Mouse (Mus musculus) embryonic facial prominence, embryonic 11.5 days (tissue): ENCODE results near the gene Daam1. TPM values are rescaled to one million over a fixed set of nuclear protein-coding genes. Genes with fewer than 3 reads are reported as not detected.
"Not testable (repeated sequence)": the region's sequence is repeated elsewhere in the genome, so short reads cannot be mapped to it uniquely, and the experiment has no call there.

Experiments used
- ATAC-seq: fragments of 200-750 bp; cut with Nextera tagmentation; replicated peaks from 2 replicates; pipeline ENCODE4 v1.8.0; 2017; ENCODE audit warnings: low read depth; ENCODE audit not compliant: insufficient number of reproducible peaks, low FRiP score, low TSS enrichment
- DNase-seq: peaks from one replicate; pipeline ENCODE4 v3.0.0-alpha.2; 2015; ENCODE audit warnings: low spot score
- H3K27ac ChIP-seq: fragments of 300-500 bp; sonication (generic); replicated peaks from 2 replicates; pipeline ENCODE4 v1.5.1; 2014; ENCODE audit warnings: mild to moderate bottlenecking, low read depth, low read length, control low read depth
- H3K27me3 ChIP-seq: fragments of 300-500 bp; sonication (generic); 2 replicates; pipeline ENCODE4 v1.6.1; 2014; ENCODE audit warnings: mild to moderate bottlenecking, low read length, moderate library complexity, mixed read lengths; ENCODE audit not compliant: control insufficient read depth, insufficient read depth
- H3K36me3 ChIP-seq: fragments of 300-500 bp; sonication (generic); replicated peaks from 2 replicates; pipeline ENCODE4 v1.6.1; 2014; ENCODE audit warnings: low read depth, mild to moderate bottlenecking, low read length, moderate library complexity, mixed read lengths; ENCODE audit not compliant: control insufficient read depth, insufficient read depth
- H3K4me1 ChIP-seq: fragments of 300-500 bp; sonication (generic); 2 replicates; pipeline ENCODE4 v1.6.1; 2014; ENCODE audit warnings: low read length, mixed read lengths; ENCODE audit not compliant: control insufficient read depth, insufficient read depth
- H3K4me2 ChIP-seq: fragments of 300-500 bp; sonication (generic); 2 replicates; pipeline ENCODE4 v1.6.1; 2014; ENCODE audit warnings: low read depth, mild to moderate bottlenecking, control low read depth, low read length, moderate library complexity
- H3K4me3 ChIP-seq: fragments of 300-500 bp; sonication (generic); 2 replicates; pipeline ENCODE4 v1.5.1; 2014; ENCODE audit warnings: low read depth, low read length, control low read depth
- H3K9ac ChIP-seq: fragments of 300-500 bp; sonication (generic); replicated peaks from 2 replicates; pipeline ENCODE4 v1.6.1; 2014; ENCODE audit warnings: mild to moderate bottlenecking, control low read depth, low read length
- H3K9me3 ChIP-seq: fragments of 300-500 bp; sonication (generic); replicated peaks from 2 replicates; pipeline ENCODE4 v1.6.1; 2016; ENCODE audit warnings: mild to moderate bottlenecking, low read length, inconsistent platforms, mixed read lengths; ENCODE audit not compliant: control insufficient read depth
- WGBS: fragments of 180-500 bp; shearing (Covaris S2); extraction: QIAGEN DNeasy Blood & Tissue Kit; methylation state at CpG from one replicate; pipeline ENCODE4 v1.1.7; 2014; 5-methylcytosine and 5-hydroxymethylcytosine counted together
- polyA plus RNA-seq: library from polyadenylated mRNA; unstranded; fragments of >200 nt; fragmentation: Nextera tagmentation; extraction: Ambion mirVana; gene quantifications from 2 replicates; pipeline ENCODE4 v1.2.1, GENCODE M21; 2014

The Daam1 gene
- polyA plus RNA-seq, 1 experiment from 2014 or later = 16.3 TPM

DNA sequence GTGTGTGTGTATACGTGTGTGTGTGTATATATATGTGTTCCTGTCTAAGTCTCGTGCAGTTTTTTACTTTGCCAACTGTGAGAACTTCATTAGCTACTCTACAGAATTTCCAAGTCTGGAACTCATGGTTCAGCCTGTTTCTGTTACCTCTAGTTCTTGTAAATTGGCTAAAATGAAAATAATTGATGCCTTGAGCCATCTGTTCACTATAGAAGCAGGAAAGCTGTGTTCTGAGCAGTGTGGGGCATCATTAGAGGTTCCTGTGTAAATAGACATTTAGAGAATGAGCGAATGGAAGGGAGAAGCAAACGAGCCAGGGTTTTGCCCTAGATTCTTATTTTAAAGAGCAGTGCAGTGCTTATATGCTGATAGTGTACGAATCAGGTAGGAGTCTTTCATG, 14.6 kb downstream of the Daam1 start:
- Histone ChIP-seq H3K27me3 (no peaks in the 10 kb centered on the region), H3K36me3 (no peaks in the 10 kb centered on the region), H3K4me2 (no peak overlapping the region), H3K4me1 (no peaks in the 10 kb centered on the region), H3K9me3 (no peaks in the 10 kb centered on the region), H3K4me3 (no peak overlapping the region), H3K9ac (no peak overlapping the region), H3K27ac (no peak overlapping the region)
- 84% methylated on average over 5 of the region's 5 CpGs for WGBS
- DNase-seq = no peak
- no peak for ATAC-seq

DNA sequence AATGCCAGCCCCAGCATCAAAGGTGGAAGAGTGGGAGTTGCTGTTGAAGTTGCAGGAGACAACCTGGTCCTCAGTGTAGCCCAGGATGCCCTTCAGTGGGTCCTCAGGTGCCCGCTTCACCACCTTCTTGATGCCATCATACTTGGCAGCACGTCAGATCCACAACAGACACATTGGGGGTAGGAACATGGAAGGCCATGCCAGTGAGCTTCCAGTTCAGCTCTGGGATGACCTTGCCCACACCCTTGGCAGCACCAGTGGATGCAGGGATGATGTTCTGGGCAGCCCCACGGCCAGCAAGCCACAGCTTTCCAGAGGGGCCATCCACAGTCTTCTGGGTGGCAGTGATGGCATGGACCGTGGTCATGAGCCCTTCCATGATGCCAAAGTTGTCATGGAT, 15.5 kb downstream of the Daam1 start:
- 95% methylated on average over 4 of the region's 4 CpGs for WGBS
- not testable (repeated sequence) for H3K9ac ChIP-seq, H3K9me3 ChIP-seq, DNase-seq, H3K27me3 ChIP-seq, H3K4me3 ChIP-seq, H3K36me3 ChIP-seq, H3K4me1 ChIP-seq, H3K4me2 ChIP-seq, ATAC-seq, H3K27ac ChIP-seq

DNA sequence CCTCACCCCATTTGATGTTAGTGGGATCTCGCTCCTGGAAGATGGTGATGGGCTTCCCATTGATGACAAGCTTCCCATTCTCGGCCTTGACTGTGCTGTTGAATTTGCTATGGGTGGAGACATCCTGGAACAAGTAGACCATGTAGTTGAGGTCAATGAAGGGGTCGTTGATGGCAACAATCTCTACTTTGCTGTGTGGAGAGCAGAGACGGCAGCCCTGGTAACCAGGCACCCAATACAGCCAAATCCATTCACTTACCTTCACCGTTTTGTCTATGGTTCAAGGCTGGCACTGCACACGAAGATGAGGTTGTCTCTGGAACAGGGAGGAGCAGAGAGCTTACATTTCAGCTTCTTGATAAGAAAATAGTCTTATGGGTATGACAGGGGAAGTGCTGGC, 16.1 kb downstream of the Daam1 start:
- 91% methylated on average over 6 of the region's 6 CpGs for WGBS

DNA sequence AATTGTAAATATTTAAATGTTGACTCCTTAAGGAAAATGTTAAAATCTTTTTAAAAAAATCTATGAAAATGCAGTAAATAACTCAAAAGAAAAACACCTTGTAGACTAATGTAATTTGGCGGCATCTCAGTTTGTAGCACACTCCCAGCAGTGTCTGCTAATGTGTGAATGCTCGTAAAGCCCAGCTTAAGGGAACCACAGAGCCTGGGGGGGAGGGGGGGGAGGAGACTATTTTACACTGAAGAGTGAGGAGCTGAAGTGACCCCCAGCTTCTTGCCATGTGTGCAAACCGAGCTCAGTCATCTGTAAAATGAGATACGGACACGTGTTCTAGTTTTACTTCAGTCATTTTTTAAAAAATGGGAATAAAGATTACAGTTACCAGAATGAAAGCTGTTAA, 16.7 kb downstream of the Daam1 start:
- Histone ChIP-seq H3K36me3 (no peaks in the 10 kb centered on the region), H3K9me3 (no peaks in the 10 kb centered on the region), H3K4me3 (no peak overlapping the region), H3K27ac (no peak overlapping the region), H3K4me2 (no peak overlapping the region), H3K9ac (no peak overlapping the region), H3K4me1 (no peaks in the 10 kb centered on the region), H3K27me3 (no peaks in the 10 kb centered on the region)
- DNase-seq (no peak), ATAC-seq (no peak)
- WGBS = 59% methylated on average over 5 of the region's 5 CpGs

More for the DNA sequence above, 16.1 kb downstream of the Daam1 start:
- H3K4me1 ChIP-seq, H3K4me2 ChIP-seq, ATAC-seq, H3K27me3 ChIP-seq, H3K27ac ChIP-seq, H3K9ac ChIP-seq, H3K4me3 ChIP-seq, DNase-seq, H3K9me3 ChIP-seq, H3K36me3 ChIP-seq: not testable (repeated sequence)

DNA sequence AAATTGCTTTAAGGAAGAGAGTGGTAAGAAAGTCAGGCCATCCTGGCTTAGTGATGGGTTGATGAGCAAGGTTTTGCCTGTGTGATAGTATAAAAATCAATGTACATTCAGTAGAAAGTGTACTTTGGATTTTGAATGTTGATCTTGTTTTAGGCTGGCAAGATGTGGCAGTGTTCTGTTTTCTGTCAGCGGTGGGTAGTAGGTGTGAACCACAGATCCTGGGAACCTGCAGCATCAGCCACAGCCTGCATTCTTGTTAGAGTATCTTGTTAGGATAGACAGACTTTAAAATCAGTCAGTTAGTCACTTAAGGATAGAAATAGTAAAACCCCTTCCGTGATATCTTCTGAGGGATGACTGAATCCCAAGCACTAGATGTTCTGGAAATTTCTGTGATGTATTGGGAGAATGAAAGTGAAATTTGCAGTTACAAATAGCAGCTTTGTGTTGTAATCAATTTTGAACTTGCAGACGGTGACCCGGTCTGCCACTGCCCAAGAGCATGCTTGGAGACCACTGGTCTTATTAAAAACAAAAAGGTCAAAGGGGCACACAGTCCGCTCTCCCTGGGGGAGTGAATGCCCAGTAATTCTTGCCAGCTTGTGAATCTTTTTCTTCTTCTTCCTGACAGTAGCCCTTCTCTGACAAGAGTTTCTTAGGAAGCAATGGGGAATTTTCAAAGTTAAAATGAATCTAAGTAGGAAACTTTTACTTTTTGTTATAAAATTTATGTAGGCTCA, 17.3 kb downstream of the Daam1 start:
- Histone ChIP-seq H3K9me3 (no peaks in the 10 kb centered on the region), H3K9ac (no peak overlapping the region), H3K4me1 (no peaks in the 10 kb centered on the region), H3K27me3 (no peaks in the 10 kb centered on the region), H3K36me3 (no peaks in the 10 kb centered on the region), H3K4me2 (no peak overlapping the region), H3K27ac (no peak overlapping the region), H3K4me3 (no peak overlapping the region)
- DNase-seq (no peak), ATAC-seq (no peak)
- 40% methylated on average over 5 of the region's 5 CpGs for WGBS

DNA sequence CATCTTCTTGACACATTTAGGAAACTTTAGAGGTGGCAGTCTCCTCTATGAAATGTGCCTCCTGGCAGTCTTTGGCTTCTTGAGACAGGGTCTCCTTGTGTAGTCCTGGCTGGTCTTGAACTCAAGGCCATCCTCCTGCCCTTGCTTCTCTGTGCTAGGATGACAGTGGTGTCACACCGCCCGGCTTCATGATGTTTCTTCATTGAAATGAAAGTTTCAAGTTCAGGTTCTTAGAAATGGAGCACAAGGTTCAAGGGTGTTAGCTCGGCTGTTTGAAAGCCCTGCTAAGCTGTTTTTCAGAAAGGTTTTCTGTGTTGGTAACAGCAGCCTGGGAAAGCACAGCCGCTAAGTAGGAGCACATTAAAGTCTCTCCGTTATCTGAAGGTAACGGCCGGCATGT, 18.2 kb downstream of the Daam1 start:
- no peak for DNase-seq
- no peaks in the 10 kb centered on the region for H3K36me3 ChIP-seq
- no peaks in the 10 kb centered on the region for H3K27me3 ChIP-seq
- H3K9me3 ChIP-seq = no peaks in the 10 kb centered on the region
- no peak overlapping the region for H3K27ac ChIP-seq
- H3K4me2 ChIP-seq = no peak overlapping the region
- H3K4me1 ChIP-seq = no peaks in the 10 kb centered on the region
- no peak overlapping the region for H3K4me3 ChIP-seq
- 93% methylated on average over 7 of the region's 7 CpGs for WGBS
- no peak overlapping the region for H3K9ac ChIP-seq
- no peak for ATAC-seq

DNA sequence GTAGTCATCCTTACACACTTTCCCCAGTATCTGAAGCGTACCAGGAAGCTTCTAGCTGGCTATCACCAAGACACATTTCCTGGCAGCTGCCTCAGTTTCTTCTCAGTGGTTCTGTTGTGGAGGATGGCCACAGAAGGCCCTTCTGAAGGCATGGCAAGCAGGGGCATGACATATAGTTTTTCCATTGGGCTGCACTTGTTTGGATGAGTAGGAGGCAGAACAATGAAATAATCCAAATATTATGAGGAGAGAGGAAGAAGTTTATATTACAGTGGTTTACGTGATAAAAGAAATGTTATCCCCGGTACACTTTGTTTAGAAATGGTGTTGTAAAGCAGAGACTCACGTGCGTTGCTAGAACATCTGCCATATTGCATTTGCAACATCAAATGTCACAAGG, 19.3 kb downstream of the Daam1 start:
- Histone ChIP-seq H3K36me3 (no peaks in the 10 kb centered on the region; the same call in 1 of the 2 replicates), H3K4me1 (no peaks in the 10 kb centered on the region), H3K9ac (no peak overlapping the region), H3K4me3 (no peak overlapping the region), H3K27ac (no peak overlapping the region), H3K9me3 (no peaks in the 10 kb centered on the region), H3K4me2 (no peak overlapping the region), H3K27me3 (no peaks in the 10 kb centered on the region)
- ATAC-seq = no peak
- WGBS = 86% methylated on average over 5 of the region's 5 CpGs
- DNase-seq = no peak

DNA sequence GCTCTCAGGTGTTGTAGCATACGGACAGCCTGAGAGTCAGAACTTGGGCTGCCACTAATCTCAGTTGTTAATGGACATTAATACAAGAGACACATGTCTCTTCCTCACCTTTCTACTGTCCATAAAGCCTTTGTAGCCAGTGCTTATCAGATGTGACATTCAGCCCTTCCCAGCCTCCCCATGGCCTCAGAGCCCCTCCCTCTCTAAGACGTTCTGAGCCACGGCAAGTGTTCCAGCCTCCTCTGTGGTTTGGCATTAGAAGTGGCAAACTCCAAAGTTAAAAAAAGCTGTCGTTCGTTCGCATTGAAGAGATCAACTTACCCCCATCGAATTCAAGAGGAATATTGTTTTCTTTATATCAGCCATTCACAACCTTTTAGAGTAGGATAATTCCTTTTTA, 21.8 kb downstream of the Daam1 start:
- H3K9me3 ChIP-seq = no peaks in the 10 kb centered on the region
- H3K4me3 ChIP-seq = no peak overlapping the region
- H3K9ac ChIP-seq = no peak overlapping the region
- no peaks in the 10 kb centered on the region for H3K27me3 ChIP-seq
- no peaks in the 10 kb centered on the region; the same call in 1 of the 2 replicates for H3K36me3 ChIP-seq
- H3K4me1 ChIP-seq = no peaks in the 10 kb centered on the region
- 65% methylated on average over 7 of the region's 7 CpGs for WGBS
- H3K27ac ChIP-seq = no peak overlapping the region
- no peak for ATAC-seq
- DNase-seq = no peak
- H3K4me2 ChIP-seq = no peak overlapping the region
